Mouse (Mus musculus) forelimb bud, embryonic 11.5 days (tissue): ENCODE data around the gene C8g.
A peak's percentile ranks its signal among the peaks of the same experiment; 100 is the strongest.

Experiments
- DNase-seq: peaks from one replicate; pipeline ENCODE4 v3.0.0-alpha.2; 2012; ENCODE audit warnings: low read depth, low spot score

Gene C8g

DNA sequence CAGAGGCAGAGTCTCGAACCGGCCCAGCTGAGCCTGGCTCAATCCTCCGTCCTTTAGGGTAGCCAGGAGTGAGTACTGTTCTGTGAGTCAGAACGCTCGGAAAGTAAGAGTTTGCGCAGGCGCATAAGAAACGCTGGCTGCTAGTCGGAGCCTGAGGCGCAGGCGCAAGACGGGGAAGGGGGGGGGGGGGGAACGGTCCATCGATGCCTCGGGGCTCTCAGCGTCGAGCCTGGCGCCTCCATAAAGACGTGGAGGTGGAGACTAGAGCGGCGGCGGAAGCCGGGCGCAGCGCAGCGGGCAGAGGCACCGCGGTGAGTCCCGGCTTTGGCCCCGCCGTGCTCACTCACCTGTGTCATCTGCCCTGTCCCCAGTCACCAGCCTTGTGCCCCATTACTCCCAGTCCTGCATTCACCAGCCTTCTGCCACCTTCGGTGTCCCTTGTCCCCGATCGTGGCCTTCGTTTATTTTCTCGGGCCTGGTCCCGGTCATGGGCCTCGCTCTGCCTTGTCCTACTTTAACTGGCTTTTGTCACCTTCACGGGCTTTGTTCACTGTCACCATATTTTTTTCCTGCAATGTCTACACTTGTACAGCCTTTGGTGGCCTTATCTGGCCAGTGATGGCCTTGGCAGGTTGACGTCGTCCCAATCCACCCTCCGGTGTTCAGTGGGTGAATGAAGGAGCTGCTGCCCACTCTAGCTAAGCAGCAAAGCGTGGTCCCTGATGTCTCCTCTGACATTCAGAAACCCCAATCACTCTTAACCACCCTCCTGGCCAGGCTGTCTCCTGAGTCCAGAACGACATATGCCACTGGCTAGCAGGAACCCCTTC lies 728 bp downstream of the C8g start, which contains the start of gene Fbxw5:
Gene Fbxw5 (plus strand): TSS at position 175 of the 830 bp plus-strand sequence.
- DNase-seq, result peak; percentile 94

DNA sequence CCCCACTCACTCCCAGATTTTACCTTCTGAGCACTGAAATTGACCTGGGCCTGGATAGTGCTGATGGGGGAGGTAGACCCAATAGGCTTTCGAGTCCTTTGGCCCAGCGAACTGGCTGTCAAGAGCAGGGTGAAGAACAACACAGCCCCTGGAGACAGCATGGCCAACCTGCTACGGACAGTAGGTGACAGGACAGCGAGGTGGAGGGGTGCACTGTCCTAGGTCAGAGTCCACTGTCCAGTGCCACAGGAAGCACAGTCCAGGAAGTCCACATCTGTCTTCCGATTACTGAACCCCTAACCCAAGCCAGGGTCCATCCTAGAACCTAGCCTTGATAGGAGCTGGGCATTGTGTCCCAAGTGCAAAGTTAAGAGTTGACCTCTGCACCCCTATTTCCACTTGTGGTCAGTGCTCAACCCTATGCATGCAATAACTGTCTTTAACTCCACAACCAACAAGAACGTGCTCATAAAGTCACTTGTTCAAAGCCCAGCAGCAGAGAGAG lies 1.4 kb downstream of the C8g start:
- DNase-seq, result no peak

DNA sequence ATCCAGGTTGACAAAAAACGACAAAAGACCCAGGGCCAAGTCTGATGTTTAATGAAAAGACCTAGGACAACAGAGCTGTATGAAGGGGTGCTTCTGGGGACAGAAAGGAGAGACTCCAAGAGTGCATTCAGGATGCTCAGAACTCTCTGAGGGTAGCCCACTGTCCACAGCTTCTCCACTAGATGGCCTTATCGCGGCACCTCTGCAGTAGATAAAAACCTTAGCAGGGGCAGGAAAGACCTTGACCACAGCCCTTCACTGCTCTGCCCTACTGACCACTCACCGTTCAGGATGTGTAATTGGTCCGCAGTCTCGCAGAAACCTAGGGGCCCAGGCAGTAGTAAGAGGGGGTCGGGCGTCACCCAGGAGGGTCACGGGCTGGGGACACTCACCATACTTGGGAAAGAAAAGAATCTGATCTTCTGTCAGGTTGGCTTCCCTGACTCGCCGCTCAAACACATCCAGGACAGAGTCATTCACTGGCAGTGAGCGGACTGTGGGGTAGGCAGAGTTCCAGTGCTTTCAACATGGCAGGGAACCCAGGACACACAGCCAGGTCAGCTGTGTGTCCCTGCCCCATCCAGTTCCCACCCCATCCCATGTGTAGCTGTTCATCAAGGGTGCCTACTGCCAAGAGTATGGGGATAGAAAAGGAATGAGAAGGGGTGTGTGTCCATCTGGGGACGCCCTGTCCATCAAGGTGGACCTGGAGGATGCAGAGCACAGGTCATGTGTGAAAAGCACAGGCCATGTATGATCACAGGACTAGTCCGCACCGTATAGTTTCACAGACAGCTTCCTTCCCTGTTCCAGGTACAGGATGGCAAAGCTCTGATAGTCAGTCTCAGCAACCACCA lies 2.7 kb downstream of the C8g start:
- no peak for DNase-seq

DNA sequence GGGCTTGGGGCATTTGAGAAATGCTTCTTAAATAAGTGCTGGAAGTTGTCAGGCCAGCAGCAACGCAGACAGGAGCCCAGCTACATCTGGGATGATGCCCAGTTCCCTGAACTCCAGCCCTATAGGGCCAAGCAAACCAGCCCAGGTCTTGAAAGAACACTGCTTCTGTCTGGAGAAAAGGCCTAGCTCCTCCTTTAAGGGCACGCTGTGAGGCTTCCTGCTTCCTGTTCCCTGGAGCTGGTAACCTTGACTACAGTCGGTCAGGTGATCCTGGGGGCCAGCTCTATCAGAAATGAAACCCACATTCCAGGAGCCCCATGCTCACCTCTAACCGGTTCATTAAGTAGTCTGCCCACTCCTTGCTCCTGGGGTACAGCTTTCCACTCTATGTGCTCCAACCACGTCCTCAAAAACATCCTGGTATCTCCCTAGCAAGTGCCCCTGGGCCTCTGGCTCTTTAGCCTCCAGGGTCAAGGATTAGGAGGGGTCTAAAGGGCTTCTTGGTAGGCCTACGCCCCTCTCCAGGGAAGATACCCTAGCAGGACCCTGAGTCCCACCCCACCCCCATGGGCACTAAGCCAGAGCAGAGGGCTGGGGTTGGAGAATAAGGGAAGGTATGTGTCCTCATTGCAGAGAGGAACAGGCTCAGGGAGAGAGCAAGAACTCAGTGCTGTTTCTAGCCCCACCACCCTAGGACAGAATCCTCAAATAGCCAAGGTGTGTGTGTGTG lies 3.5 kb downstream of the C8g start:
- DNase-seq, result no peak

DNA sequence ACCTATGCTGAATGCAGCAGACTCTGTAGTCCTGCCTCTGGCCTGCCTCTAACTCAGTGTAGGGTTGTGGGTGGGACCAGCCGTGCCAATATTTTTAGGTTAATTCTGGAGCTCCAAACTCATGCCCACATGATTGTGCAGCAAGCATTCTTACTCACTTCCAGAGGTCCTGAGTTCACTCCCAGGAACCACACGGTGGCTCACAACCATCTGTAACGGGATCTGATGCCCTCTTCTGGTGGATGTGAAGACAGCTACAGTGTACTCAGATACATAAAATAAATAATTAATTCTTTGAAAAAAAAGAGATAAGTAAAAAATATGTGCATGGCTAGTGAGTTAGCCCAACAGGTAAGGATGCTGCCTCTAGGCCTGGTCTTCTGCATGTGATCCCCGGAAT lies 5.1 kb downstream of the C8g start:
- DNase-seq, result peak; percentile 16

DNA sequence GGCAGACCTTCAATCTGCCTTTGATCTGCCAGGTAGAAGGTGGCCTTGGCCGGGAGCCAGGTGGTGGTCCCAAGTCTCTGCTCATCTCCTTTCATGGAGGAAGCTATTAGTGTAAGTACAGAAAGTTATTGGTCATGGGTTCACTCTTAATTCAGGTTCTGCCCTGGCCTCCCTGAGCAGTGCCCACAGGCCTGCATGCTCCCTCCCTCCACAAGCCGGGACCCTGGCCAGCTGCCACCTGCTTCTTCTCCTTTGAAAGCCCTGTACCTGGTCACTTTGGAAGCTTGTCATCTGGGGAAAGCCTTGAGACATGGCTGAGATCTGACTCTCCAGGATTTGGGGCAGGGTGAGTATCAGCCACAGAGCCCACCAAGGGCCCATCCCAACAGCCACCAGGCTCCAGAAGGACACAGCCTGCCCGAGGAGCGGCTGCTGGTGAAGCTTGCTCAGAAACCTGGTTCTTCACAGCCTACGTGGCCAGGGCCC lies 8.0 kb downstream of the C8g start, which contains the start of gene Lcn12:
Gene Lcn12 (minus strand): TSS at position 436 of the 486 bp plus-strand sequence.
- no peak for DNase-seq

DNA sequence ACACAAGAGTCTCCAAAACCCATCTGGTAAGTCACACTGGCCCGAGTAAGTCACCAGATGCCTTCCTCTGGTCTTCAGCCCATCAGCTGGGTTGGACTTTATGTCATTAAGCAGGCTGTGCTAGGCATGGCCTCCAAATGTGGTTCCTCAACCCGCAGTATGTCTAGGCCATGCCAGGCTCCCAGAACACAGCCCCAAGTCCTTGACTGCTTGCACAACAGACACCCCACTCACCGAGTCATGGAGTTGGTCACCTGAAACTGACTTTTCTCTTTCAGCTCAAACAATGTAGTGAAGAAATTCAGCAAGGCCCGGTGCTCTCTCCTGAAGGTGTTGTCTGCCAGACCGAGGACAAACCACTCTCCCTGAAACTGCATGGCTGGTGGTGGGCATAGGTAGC lies 8.5 kb downstream of the C8g start:
- DNase-seq, result no peak

DNA sequence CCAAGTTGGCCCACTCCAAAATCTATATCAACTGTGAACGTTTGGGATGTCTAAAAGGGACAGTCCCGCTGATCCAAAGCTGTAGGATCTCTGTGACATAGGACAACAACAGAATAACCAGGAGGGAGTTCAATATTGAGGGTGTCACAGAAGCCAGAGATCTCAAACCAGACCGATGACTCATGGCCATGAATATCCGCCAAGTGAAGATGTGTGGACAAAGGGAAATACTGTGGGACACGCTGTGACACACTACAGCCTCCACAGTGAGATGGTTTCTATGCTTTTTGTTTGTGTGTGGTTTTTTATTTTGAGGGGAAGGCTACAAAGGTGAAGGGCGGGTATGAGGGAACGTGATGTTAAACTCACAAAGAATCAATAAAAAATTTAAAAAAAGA lies 12.8 kb downstream of the C8g start:
- DNase-seq, result no peak

DNA sequence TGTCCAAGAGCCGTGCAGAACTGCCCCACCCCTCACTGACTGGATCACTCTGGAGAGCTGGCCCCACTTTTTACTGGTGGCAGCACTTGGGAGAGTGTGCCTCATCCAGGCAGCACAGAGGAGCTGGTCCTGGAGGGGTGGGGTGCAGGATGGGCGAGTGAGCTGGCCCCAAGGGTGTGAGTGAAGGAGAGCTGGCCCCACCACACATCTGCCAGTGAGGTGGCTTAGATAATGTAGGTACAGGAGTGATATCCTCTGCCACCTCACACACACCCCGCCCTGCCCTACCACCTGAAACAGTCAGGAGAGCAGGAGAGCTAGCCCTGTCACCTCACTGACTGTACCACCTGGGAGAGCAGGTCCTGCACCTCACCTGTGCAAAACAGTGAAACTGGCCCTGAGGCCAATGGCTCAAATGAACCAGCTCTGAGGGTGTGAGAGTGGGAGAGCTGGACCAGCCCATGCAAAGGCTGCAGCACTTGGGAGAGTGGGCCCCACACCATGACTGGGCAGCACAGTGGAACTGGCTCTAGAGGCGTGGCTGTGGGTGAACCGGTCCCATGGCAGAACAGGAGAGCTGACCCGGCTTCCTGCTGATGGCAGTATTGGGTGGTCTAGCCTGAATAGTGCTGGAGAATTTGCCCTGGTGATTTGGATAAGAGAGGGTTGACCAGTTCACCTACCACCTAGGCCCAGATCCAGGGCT lies 13.4 kb downstream of the C8g start:
- DNase-seq, result no peak

DNA sequence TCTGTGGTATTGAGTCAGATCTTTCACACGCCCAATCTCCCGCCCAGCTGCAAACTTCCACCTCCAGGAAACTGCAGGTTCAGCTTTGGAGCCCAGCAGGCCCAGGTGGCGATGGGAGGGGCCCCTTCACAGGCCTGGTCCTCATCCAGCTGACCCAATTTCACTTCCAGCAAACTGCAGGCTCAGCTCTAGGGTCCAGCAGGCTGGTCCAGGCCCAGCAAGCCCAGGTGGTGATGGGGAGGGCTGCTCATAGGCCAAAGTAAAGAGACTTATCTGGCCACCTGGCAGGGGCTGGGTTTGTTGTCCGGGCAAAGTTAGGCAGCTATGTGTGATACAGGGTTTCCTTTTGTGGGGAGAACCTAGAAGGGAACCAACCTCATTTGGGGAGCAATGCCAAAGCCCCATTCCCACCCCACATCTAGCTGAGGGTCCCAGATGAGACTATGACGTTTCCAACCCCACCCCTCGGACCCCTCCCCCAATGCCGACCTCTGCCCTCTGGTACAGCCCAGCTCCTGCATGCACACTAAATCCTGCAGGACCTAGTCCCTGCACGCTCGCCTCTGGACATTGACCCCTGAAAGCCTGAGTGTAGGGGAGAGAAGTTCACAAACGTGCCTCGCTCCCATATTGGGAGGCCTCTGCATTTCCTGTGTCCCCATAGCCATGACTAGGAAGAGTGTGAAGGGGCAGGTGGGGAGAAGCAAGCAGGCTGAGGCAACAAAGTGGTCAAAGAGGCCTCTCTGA lies 16.4 kb downstream of the C8g start:
- DNase-seq, result no peak

DNA sequence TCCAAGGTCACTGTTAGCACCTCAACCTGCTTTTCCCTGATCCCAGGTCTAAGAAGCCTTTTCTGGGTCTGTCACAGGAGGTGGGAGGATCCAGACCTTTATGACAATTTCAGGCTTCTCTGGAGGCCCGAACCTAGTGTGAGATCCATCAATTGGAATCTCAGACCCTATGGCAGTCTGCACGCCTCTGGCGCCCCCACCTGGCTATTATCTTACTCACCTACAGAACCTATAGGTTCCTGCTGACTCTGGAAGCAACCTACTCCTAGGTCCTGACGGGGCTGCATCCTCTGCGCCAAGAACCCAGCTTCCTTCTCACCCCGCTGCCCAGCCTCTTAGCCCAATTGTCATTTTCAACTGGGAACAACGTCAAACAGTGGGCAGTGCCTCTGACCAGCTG lies 18.6 kb downstream of the C8g start:
- DNase-seq, result no peak

DNA sequence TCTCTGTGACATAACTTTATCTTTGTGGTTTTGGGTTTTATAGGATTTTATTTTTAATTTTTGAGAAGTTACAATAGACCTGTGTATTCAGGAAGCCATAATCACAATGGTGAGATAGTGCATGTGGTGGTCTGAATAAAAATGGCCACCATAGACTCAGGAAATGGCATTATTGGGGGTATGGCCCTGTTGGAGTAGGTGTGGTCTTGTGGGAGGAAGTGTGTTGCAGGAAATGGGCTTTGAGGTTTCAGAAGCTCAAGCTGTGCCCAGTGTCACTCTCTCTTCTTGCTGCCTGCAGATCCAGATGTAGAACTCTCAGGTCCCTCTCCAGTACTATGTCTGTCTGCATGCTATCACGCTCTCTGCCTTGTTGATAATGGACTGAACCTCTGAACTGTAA lies 21.0 kb downstream of the C8g start:
- DNase-seq, result no peak

DNA sequence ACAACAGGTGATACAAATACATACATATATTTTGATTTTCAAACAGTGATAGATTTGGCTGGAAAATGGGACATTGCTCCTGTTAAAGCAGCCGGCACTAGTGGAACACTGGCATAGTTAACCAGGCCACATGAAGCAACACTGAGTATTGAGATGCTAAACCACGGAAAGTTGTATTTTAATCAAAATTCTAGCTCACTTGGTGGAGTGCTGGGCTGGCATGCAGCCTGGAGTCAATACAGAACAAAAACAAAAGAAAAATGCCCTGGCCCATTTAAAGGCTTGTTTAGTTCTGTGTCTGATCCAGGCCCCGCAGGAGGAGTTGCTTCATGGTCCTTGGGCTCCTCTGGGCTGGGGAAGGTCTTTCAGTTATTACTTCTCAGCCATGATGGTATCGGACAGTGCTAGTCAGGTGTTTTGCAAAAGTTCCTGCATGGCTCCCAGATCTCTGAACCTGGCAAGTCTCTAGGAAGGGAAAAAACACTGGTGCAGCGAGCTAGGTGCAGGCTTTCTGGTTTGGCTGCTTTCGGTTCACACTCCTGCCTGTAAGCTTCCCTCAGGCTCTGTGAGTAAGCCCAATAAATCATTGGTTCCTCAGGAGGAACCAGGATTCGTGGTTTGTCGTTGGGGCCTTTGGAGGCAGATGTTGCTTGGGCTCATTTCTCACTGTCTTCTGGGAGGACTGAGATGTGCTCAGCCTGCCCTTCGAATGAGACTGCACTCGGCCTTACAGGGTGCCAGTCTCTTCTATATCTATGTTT lies 21.8 kb downstream of the C8g start:
- no peak for DNase-seq

DNA sequence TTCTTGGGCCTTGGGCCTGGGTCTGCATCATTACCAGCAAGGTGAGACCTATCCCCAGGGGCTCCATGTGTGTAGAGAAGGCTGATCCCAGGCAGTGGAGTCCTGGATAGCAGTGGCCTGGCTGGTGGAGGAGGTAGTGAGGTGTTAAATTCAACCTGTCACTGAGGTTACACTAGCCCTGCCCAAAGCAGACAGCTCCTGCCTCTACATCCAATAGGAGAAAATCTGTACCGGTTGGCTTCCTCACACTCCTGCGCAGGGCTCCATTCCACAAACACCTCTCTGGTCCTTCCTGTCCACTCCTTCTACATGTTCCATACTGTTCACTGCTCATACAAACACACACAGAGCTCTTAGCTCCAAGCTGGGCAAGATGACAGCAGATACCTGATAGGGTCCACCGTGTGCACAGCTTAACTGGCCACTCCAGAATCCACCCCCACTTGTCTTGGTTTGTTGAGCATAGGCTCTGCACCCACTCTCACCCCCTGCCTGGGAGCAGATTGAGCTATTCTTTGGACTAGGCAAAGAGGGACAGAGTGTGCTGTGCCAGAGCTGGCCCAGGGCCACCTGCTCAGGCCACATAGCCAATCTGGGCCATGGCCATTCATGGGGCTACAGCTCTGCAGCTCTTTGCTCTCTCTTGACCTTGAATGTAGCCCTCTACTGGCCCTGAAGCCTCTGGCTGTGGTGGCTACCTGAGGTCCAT lies 23.4 kb downstream of the C8g start:
- no peak for DNase-seq

DNA sequence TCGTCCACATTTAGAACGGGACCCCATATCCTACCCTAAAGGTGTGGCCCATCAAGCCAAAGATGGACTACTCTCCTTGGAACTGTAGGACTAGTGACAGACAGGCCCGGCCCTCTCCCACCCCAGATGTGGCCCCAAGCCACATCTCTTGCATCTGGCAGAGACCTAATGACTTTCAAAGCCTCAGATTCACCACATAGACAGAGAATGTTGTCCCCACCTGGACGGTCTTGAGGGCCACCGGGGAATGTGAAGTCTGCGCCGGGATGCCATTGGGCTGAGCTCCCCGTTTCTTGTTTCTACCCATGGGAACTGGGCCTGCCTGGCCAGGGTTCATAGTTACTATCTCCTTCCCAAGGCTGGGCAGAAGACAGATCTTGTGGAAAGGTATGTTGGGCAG lies 24.0 kb downstream of the C8g start:
- DNase-seq, result no peak

DNA sequence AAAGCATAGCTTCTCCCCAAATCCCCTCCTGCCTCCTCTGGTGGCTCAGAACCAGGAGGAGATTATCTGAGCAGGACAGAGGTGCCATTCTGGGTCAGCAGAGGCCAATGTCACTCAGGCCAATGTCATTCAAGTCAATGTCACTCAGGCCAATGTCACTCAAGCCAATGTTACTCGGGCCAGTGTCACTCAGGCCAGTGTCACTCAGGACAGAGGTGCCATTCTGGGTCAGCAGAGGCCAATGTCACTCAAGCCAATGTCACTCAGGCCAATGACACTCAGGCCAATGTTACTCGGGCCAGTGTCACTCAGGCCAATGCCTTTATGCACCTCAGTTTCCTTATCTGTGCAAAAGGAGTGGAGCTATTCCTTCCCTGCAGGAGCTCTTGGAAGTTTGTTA lies 29.0 kb downstream of the C8g start:
- DNase-seq, result no peak

DNA sequence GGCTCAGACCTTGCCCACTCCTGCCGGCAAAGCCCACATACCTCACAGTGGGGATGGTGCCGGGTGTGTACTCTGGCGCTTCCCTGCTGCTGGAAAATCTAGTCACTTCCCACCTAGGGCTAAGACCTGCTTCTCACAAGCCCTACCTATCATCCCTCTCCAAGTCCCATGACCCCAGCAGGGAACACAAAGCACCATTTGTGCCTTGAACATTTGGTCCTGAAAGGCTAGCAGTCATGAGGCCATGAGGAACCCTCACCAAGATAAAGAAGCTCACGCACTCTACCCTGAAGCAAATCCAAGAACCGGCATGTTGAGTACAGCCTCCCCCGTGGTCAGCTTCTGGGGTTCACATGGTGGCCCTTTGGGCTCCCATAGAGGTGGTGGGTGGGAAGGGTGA lies 31.6 kb downstream of the C8g start, which contains the start of gene Ptgds:
Gene Ptgds (minus strand): TSS at position 78 of the 400 bp plus-strand sequence.
- DNase-seq, result no peak

DNA sequence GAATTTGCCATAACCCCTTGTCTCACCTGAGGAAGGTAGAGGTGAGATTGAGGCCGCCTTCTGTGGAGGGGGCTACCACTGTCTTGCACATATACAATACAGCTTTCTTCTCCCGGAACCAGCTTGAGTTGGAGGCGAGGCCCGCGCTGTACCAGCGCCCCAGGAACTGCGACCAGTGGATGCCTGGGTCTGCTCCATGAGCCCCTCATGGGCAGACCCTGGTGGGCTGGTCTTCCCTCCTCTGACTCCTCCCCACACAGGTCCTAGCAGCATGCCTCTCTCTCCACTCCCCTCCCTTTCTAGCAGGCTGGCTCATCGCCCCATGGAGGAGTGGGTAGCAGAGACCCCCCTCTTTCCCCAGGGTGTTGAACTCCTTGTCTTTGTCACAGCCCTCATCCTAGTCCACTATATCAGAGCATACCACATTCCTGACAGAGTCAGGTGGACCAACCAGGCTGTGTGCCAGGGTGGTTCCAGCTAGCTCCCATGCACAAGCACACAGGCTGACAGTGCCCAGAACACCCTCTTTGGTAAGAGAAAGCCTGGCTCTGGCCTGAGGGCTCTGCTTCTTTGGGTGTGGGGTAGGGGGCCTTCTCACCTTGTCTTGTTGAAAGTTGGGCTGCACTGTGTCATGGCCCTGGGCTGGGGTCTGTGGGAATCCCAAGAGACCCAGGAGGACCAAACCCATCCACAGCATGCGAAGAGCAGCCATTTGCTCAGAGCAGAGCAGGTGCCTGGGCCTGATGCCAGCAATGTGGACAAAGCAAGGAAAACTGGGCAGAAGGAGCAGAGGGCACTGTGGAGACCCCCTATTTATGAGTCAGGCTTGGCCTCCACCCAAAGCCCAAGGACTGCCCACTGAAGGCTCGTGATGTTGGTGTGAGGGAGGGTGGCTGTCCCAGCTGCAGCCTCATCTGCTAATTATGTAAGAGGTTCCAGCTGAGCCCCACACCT lies 32.3 kb downstream of the C8g start:
- no peak for DNase-seq
